In genomic region chr10:115406393-115406792, GRCm38 (mm10) we compare ENCODE assay signal across 8 mouse cellular contexts. TPM values are rescaled to one million over a fixed set of nuclear protein-coding genes. Genes with fewer than 3 reads are reported as not detected.
DNase-seq lines count a peak whose midpoint lies in the region; ATAC-seq and TF ChIP-seq lines count a peak whose summit lies in the region.

No protein-coding gene starts in this region.

- ATAC-seq in forebrain, embryonic 15.5 days (replicated peaks), result no peak; the same call in 1 of the 2 replicates
- ATAC-seq in lung, postnatal 0 days, result no peak

- H3K27me3 ChIP-seq in forebrain, embryonic 10.5 days (ENCODE audit: poor library complexity, severe bottlenecking), result no peaks in the 10 kb centered on the region
- no peaks in the 10 kb centered on the region for H3K27me3 ChIP-seq in forebrain, embryonic 15.5 days
- no peaks in the 10 kb centered on the region for H3K27me3 ChIP-seq in lung, postnatal 0 days (replicated peaks; ENCODE audit: insufficient read depth, low read length)

- no peak overlapping the region for H3K9ac ChIP-seq in forebrain, embryonic 15.5 days (replicated peaks)
- no peak overlapping the region for H3K9ac ChIP-seq in lung, postnatal 0 days (replicated peaks; ENCODE audit: low read depth)

- TF ChIP-seq CTCF in lung, postnatal 0 days (IDR thresholded peaks at IDR 0.05), result peak; percentile 73

- peak; percentile 42 for DNase-seq in forebrain, embryonic 10.5 days (ENCODE audit: extremely low spot score, low spot score)
- DNase-seq in ES-CJ7 (ENCODE audit: low read depth, low spot score), result peak; percentile 74
- peak; percentile 52 to 59 for DNase-seq in cerebellum, adult 18-20 months
- DNase-seq in frontal cortex, adult 2 months (ENCODE audit: extremely low spot score in 1 of 2, low spot score in 1 of 2), result peak; percentile 17 to 71
- DNase-seq in kidney, postnatal 4 days, result peak; percentile 76 to 77
- DNase-seq in lung, postnatal 0 days (ENCODE audit: low spot score), result peak; percentile 75
- peak; percentile 12 to 59 for DNase-seq in spleen, adult 18-20 months

- WGBS in forebrain, embryonic 10.5 days, result 72% methylated on average over 6 of the region's 6 CpGs
- WGBS in forebrain, embryonic 15.5 days, result 67% methylated on average over 6 of the region's 6 CpGs
- 59% methylated on average over 6 of the region's 6 CpGs for WGBS in lung, postnatal 0 days

- no peak for TF ChIP-seq EP300 in lung, postnatal 0 days (IDR thresholded peaks at IDR 0.05)

- H3K27ac ChIP-seq in forebrain, embryonic 10.5 days, result no peak overlapping the region
- H3K27ac ChIP-seq in forebrain, embryonic 15.5 days (replicated peaks), result no peak overlapping the region
- H3K27ac ChIP-seq in lung, postnatal 0 days (ENCODE audit: low read length), result no peak overlapping the region

- H3K4me3 ChIP-seq in forebrain, embryonic 10.5 days, result no peak overlapping the region
- H3K4me3 ChIP-seq in forebrain, embryonic 15.5 days, result no peak overlapping the region
- no peak overlapping the region for H3K4me3 ChIP-seq in lung, postnatal 0 days (ENCODE audit: low read depth, low read length)

- H3K36me3 ChIP-seq in forebrain, embryonic 10.5 days (replicated peaks), result peaks cover 93% of the 10 kb centered on the region
- peaks cover 64% of the 10 kb centered on the region for H3K36me3 ChIP-seq in forebrain, embryonic 15.5 days
- peaks cover 27% of the 10 kb centered on the region for H3K36me3 ChIP-seq in lung, postnatal 0 days (ENCODE audit: insufficient read depth, low read length)

- no peaks in the 10 kb centered on the region for H3K4me1 ChIP-seq in forebrain, embryonic 10.5 days
- no peaks in the 10 kb centered on the region for H3K4me1 ChIP-seq in forebrain, embryonic 15.5 days
- H3K4me1 ChIP-seq in lung, postnatal 0 days (ENCODE audit: insufficient read depth, low read depth, low read length), result no peaks in the 10 kb centered on the region

- no peaks in the 10 kb centered on the region for H3K9me3 ChIP-seq in forebrain, embryonic 10.5 days
- H3K9me3 ChIP-seq in forebrain, embryonic 15.5 days, result no peaks in the 10 kb centered on the region
- H3K9me3 ChIP-seq in lung, postnatal 0 days (ENCODE audit: low read length), result no peaks in the 10 kb centered on the region

- no peak overlapping the region for H3K4me2 ChIP-seq in forebrain, embryonic 15.5 days (replicated peaks)
- H3K4me2 ChIP-seq in lung, postnatal 0 days (replicated peaks; ENCODE audit: low read depth, low read length), result no peak overlapping the region

RNA-seq across cellular contexts. Expression of gene Zfc3h1, which starts 21.6 kb away (rescaled TPM):
- polyA plus RNA-seq in forebrain, embryonic 10.5 days (2016; fragmentation: Nextera tagmentation; extraction: Ambion mirVana), result 14.7 and 18.0 TPM in 2 replicates
- 17.2 and 18.6 TPM in 2 replicates for polyA plus RNA-seq in forebrain, embryonic 15.5 days (2015; fragmentation: Nextera tagmentation; extraction: Ambion mirVana)
- 109 and 118 TPM in 2 replicates for polyA plus RNA-seq in frontal cortex, adult 2 months (2012; rRNA removed)
- 13.9 and 17.0 TPM in 2 replicates for polyA plus RNA-seq in lung, postnatal 0 days (2015; fragmentation: Nextera tagmentation; extraction: Ambion mirVana)

RNA-seq across cellular contexts. Expression of gene Thap2, which starts 22.1 kb away (rescaled TPM):
- polyA plus RNA-seq in forebrain, embryonic 10.5 days (2016; fragmentation: Nextera tagmentation; extraction: Ambion mirVana), result 19.1 and 22.3 TPM in 2 replicates
- 29.4 and 33.3 TPM in 2 replicates for polyA plus RNA-seq in forebrain, embryonic 15.5 days (2015; fragmentation: Nextera tagmentation; extraction: Ambion mirVana)
- polyA plus RNA-seq in frontal cortex, adult 2 months (2012; rRNA removed), result 13.9 and 14.1 TPM in 2 replicates
- polyA plus RNA-seq in lung, postnatal 0 days (2015; fragmentation: Nextera tagmentation; extraction: Ambion mirVana), result 16.2 and 17.4 TPM in 2 replicates

RNA-seq across cellular contexts. Expression of gene Tmem19, which starts 44.1 kb away (rescaled TPM):
- polyA plus RNA-seq in forebrain, embryonic 10.5 days (2016; fragmentation: Nextera tagmentation; extraction: Ambion mirVana), result 27.3 and 30.1 TPM in 2 replicates
- polyA plus RNA-seq in forebrain, embryonic 15.5 days (2015; fragmentation: Nextera tagmentation; extraction: Ambion mirVana), result 38.8 and 40.5 TPM in 2 replicates
- 32.6 and 33.4 TPM in 2 replicates for polyA plus RNA-seq in frontal cortex, adult 2 months (2012; rRNA removed)
- polyA plus RNA-seq in lung, postnatal 0 days (2015; fragmentation: Nextera tagmentation; extraction: Ambion mirVana), result 26.0 and 31.1 TPM in 2 replicates
